Mouse (Mus musculus) myocyte (in vitro differentiated cells): Measurements from ENCODE around the gene Alk. TPM values are rescaled to one million over a fixed set of nuclear protein-coding genes. Genes with fewer than 3 reads are reported as not detected.
A peak's percentile ranks its signal among the peaks of the same experiment; 100 is the strongest.

Experiments used
- H3K27me3 ChIP-seq: one replicate; pipeline ENCODE4 v1.6.1; 2011; ENCODE audit not compliant: control insufficient read depth, insufficient read depth, insufficient read length
- H3K36me3 ChIP-seq: one replicate; pipeline ENCODE4 v1.6.1; 2011; ENCODE audit not compliant: control insufficient read depth, insufficient read depth
- H3K4me2 ChIP-seq: one replicate; pipeline ENCODE4 v1.6.1; 2011; ENCODE audit warnings: low read depth, control low read depth
- H3K4me3 ChIP-seq: one replicate; pipeline ENCODE4 v1.5.1; 2011; ENCODE audit warnings: mild to moderate bottlenecking, control low read depth, moderate library complexity
- H3K79me2 ChIP-seq: one replicate; pipeline ENCODE4 v1.6.1; 2011; ENCODE audit not compliant: control insufficient read depth, insufficient read depth
- H3ac ChIP-seq: one replicate; pipeline ENCODE4 v1.6.1; 2011; ENCODE audit not compliant: control insufficient read depth, insufficient read length
- CEBPB ChIP-seq: IDR thresholded peaks from 2 replicates; pipeline ENCODE4 v1.6.1; 2011; ENCODE audit warnings: mild to moderate bottlenecking, moderate library complexity; ENCODE audit not compliant: poor library complexity, insufficient read depth, severe bottlenecking
- E2F4 ChIP-seq: IDR thresholded peaks from one replicate; pipeline ENCODE4 v1.6.1; 2011; ENCODE audit warnings: mild to moderate bottlenecking, control low read depth, moderate library complexity; ENCODE audit not compliant: insufficient read depth
- MAX ChIP-seq: IDR thresholded peaks from one replicate; pipeline ENCODE4 v1.6.1; 2011; ENCODE audit warnings: low read depth, mild to moderate bottlenecking, control low read depth
- MYOD1 ChIP-seq, 3 experiments: IDR thresholded peaks; one replicate each; pipeline ENCODE4 v1.6.1; 2011; ENCODE audit warnings: control low read depth in 2 of 3, low read depth in 2 of 3, mild to moderate bottlenecking in 2 of 3, moderate library complexity in 1 of 3; ENCODE audit not compliant: insufficient read length in 2 of 3, control insufficient read depth in 1 of 3
- MYOG ChIP-seq, 3 experiments: IDR thresholded peaks; one replicate each; pipeline ENCODE4 v1.6.1; 2011; ENCODE audit warnings: control low read depth in 2 of 3, low read depth in 2 of 3, mild to moderate bottlenecking in 2 of 3; ENCODE audit not compliant: insufficient read length in 2 of 3, control insufficient read depth in 1 of 3, insufficient read depth in 1 of 3
- POLR2A ChIP-seq: IDR thresholded peaks from one replicate; pipeline ENCODE4 v1.6.1; 2011; ENCODE audit warnings: low read depth, mild to moderate bottlenecking, control low read depth, moderate library complexity; ENCODE audit not compliant: insufficient read length
- POLR2AphosphoS2 ChIP-seq: IDR thresholded peaks from one replicate; pipeline ENCODE4 v1.6.1; 2011; ENCODE audit warnings: low read depth, control low read depth; ENCODE audit not compliant: insufficient read length
- REST ChIP-seq: IDR thresholded peaks from one replicate; pipeline ENCODE4 v1.6.1; 2011; ENCODE audit warnings: mild to moderate bottlenecking, control low read depth, moderate library complexity; ENCODE audit not compliant: insufficient read depth, insufficient read length
- SRF ChIP-seq: IDR thresholded peaks from one replicate; pipeline ENCODE4 v1.6.1; 2011; ENCODE audit warnings: low read depth; ENCODE audit not compliant: control insufficient read depth, insufficient read length
- TCF12 ChIP-seq: IDR thresholded peaks from one replicate; pipeline ENCODE4 v1.6.1; 2011; ENCODE audit warnings: mild to moderate bottlenecking, control low read depth; ENCODE audit not compliant: poor library complexity, insufficient read depth, severe bottlenecking
- TCF3 ChIP-seq: IDR thresholded peaks from one replicate; pipeline ENCODE4 v1.6.1; 2011; ENCODE audit warnings: low read depth, control low read depth; ENCODE audit not compliant: insufficient read length
- USF1 ChIP-seq: IDR thresholded peaks from one replicate; pipeline ENCODE4 v1.6.1; 2011; ENCODE audit warnings: low read depth, mild to moderate bottlenecking, control low read depth, moderate library complexity
- polyA plus RNA-seq: library from polyadenylated mRNA; unstranded; fragments of >200 nt; fragmentation: generic; extraction: Trizol; gene quantifications from one replicate; pipeline ENCODE4 v1.2.1, GENCODE M21; 2012; ENCODE audit warnings: missing spikeins

Gene Alk
- polyA plus RNA-seq, 1 experiment: not detected

GRCm38 (mm10) chr17:72081396-72081795 is 523.0 kb downstream of the Alk start:
- Histone ChIP-seq H3ac (no peak overlapping the region), H3K4me2 (no peak overlapping the region), H3K36me3 (no peaks in the 10 kb centered on the region), H3K79me2 (no peaks in the 10 kb centered on the region), H3K4me3 (no peak overlapping the region), H3K27me3 (no peaks in the 10 kb centered on the region)
- TF ChIP-seq E2F4: no peak
- no peak for TF ChIP-seq TCF3
- no peak for TF ChIP-seq REST
- no peak for TF ChIP-seq SRF
- TF ChIP-seq CEBPB: no peak
- TF ChIP-seq MYOD1 (IDR thresholded peaks at IDR 0.05; ENCODE audit: control insufficient read depth in 1 of 3, insufficient read length in 2 of 3, low read depth in 2 of 3): no peak
- no peak for TF ChIP-seq POLR2A
- TF ChIP-seq USF1: no peak
- no peak for TF ChIP-seq POLR2AphosphoS2
- no peak for TF ChIP-seq MAX
- no peak for TF ChIP-seq TCF12
- no peak for TF ChIP-seq MYOG (IDR thresholded peaks at IDR 0.05; ENCODE audit: control insufficient read depth in 1 of 3, insufficient read depth in 1 of 3, insufficient read length in 2 of 3, low read depth in 2 of 3)

GRCm38 (mm10) chr17:72076306-72076921 is 528.0 kb downstream of the Alk start:
- TF ChIP-seq MAX: no peak
- TF ChIP-seq REST: no peak
- TF ChIP-seq CEBPB: no peak
- TF ChIP-seq TCF3: no peak
- peak in 1 of 3 experiments; percentile 65 for TF ChIP-seq MYOG (IDR thresholded peaks at IDR 0.05; ENCODE audit: control insufficient read depth in 1 of 3, insufficient read depth in 1 of 3, insufficient read length in 2 of 3, low read depth in 2 of 3)
- peak in 1 of 3 experiments; percentile 15 for TF ChIP-seq MYOD1 (IDR thresholded peaks at IDR 0.05; ENCODE audit: control insufficient read depth in 1 of 3, insufficient read length in 2 of 3, low read depth in 2 of 3)
- TF ChIP-seq POLR2AphosphoS2: no peak
- no peak for TF ChIP-seq TCF12
- no peak for TF ChIP-seq SRF
- TF ChIP-seq POLR2A: no peak
- no peak for TF ChIP-seq USF1
- TF ChIP-seq E2F4: no peak
- Histone ChIP-seq H3K79me2 (no peaks in the 10 kb centered on the region), H3K4me2 (no peak overlapping the region), H3K27me3 (no peaks in the 10 kb centered on the region), H3K4me3 (no peak overlapping the region), H3K36me3 (no peaks in the 10 kb centered on the region), H3ac (no peak overlapping the region)

- TF ChIP-seq USF1 (no peak), MYOD1 (IDR thresholded peaks at IDR 0.05; ENCODE audit: control insufficient read depth in 1 of 3, insufficient read length in 2 of 3, low read depth in 2 of 3) (no peak), TCF3 (no peak), SRF (no peak), MYOG (IDR thresholded peaks at IDR 0.05; ENCODE audit: control insufficient read depth in 1 of 3, insufficient read depth in 1 of 3, insufficient read length in 2 of 3, low read depth in 2 of 3) (no peak), E2F4 (no peak), MAX (no peak), POLR2AphosphoS2 (no peak), TCF12 (no peak), REST (no peak), CEBPB (no peak), POLR2A (no peak)
Observed at GRCm38 (mm10) chr17:72071871-72072270, 532.6 kb downstream of the Alk start.

GRCm38 (mm10) chr17:72068176-72068575 is 536.3 kb downstream of the Alk start:
- Histone ChIP-seq H3K27me3 (peaks cover 5% of the 10 kb centered on the region), H3K4me2 (no peak overlapping the region), H3K4me3 (no peak overlapping the region), H3ac (no peak overlapping the region), H3K79me2 (no peaks in the 10 kb centered on the region), H3K36me3 (no peaks in the 10 kb centered on the region)
- no peak for TF ChIP-seq USF1
- no peak for TF ChIP-seq SRF
- no peak for TF ChIP-seq MAX
- TF ChIP-seq POLR2A: no peak
- no peak for TF ChIP-seq TCF3
- no peak for TF ChIP-seq REST
- no peak for TF ChIP-seq E2F4
- no peak for TF ChIP-seq CEBPB
- no peak for TF ChIP-seq TCF12
- TF ChIP-seq POLR2AphosphoS2: no peak
- TF ChIP-seq MYOG (IDR thresholded peaks at IDR 0.05; ENCODE audit: control insufficient read depth in 1 of 3, insufficient read depth in 1 of 3, insufficient read length in 2 of 3, low read depth in 2 of 3): no peak

More at GRCm38 (mm10) chr17:72071871-72072270, 532.6 kb downstream of the Alk start:
- H3K36me3 ChIP-seq: no peaks in the 10 kb centered on the region
- H3K79me2 ChIP-seq: no peaks in the 10 kb centered on the region
- no peak overlapping the region for H3K4me2 ChIP-seq
- H3K27me3 ChIP-seq: no peaks in the 10 kb centered on the region
- H3K4me3 ChIP-seq: no peak overlapping the region
- no peak overlapping the region for H3ac ChIP-seq
